12 mouse cellular contexts compared by ENCODE assay signal in the genomic region with DNA sequence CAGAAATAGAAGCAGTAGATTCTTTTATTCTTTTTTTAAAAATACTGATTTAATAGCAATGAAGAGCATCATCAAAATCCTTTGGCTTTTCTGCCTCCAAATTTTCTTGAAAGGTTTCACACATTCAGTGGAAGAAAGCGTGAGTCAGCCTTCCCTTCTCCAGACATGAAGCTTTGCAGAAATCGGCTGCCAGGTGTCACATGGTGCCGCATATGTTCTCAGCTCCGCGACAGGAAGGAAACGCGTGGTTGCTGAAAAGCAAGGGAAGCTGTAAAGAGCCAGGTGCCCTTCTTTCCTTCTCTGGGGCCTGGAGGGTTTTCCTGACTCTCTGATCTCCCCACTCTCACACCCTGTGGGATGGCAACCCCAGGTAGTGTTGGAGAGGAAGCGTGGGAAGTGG.
DNase-seq lines count a peak whose midpoint lies in the region; ATAC-seq and TF ChIP-seq lines count a peak whose summit lies in the region.
"Had no signal": no experiment of that assay in that cellular context is flagged by ENCODE, and none has a peak within 500 bp of the region (broad histone marks: within the 10 kb centered on the region; RNA-seq: fewer than 3 reads in every experiment).

No protein-coding gene starts in this region.

- no peak overlapping the region for H3K9ac ChIP-seq in ES-E14 (ENCODE audit: insufficient read depth, low read depth, low read length, poor library complexity, severe bottlenecking)
- H3K9ac ChIP-seq in heart, embryonic 11.5 days (ENCODE audit: low read depth, low read length): no peak overlapping the region
- no peak overlapping the region for H3K9ac ChIP-seq in heart, embryonic 12.5 days
- H3K9ac ChIP-seq in midbrain, embryonic 16.5 days (ENCODE audit: low read depth, low read length): no peak overlapping the region

- 0 out of 2 replicates have a peak overlapping the region, but pooled peaks have one; percentile 22 for H3K27ac ChIP-seq in ES-E14 (ENCODE audit: insufficient read depth, low read depth, low read length, poor library complexity, severe bottlenecking)
- no peak overlapping the region for H3K27ac ChIP-seq in heart, embryonic 11.5 days (ENCODE audit: low read depth, low read length)
- no peak overlapping the region for H3K27ac ChIP-seq in heart, embryonic 12.5 days (ENCODE audit: poor library complexity, severe bottlenecking)
- no peak overlapping the region for H3K27ac ChIP-seq in midbrain, embryonic 16.5 days (ENCODE audit: low read length)
- H3K27ac ChIP-seq: midbrain, embryonic 10.5 days had no signal

- no peaks in the 10 kb centered on the region for H3K27me3 ChIP-seq in heart, embryonic 11.5 days (ENCODE audit: control insufficient read depth, insufficient read depth, low read length)
- H3K27me3 ChIP-seq in heart, embryonic 12.5 days (replicated peaks): no peaks in the 10 kb centered on the region
- H3K27me3 ChIP-seq in midbrain, embryonic 16.5 days (ENCODE audit: control insufficient read depth, insufficient read depth, low read depth, low read length): no peaks in the 10 kb centered on the region

- no peaks in the 10 kb centered on the region for H3K9me3 ChIP-seq in ES-E14 (ENCODE audit: control insufficient read depth, insufficient read depth, low read depth, low read length)
- H3K9me3 ChIP-seq in heart, embryonic 11.5 days (replicated peaks; ENCODE audit: control insufficient read depth, low read length): no peaks in the 10 kb centered on the region
- H3K9me3 ChIP-seq in heart, embryonic 12.5 days (replicated peaks): peaks cover 6% of the 10 kb centered on the region; the same call in 1 of the 2 replicates
- H3K9me3 ChIP-seq in midbrain, embryonic 16.5 days (replicated peaks; ENCODE audit: control insufficient read depth, low read length, poor library complexity, severe bottlenecking): no peaks in the 10 kb centered on the region
- H3K9me3 ChIP-seq: midbrain, embryonic 10.5 days had no signal

- H3K4me2 ChIP-seq in heart, embryonic 11.5 days: no peak overlapping the region
- no peak overlapping the region for H3K4me2 ChIP-seq in heart, embryonic 12.5 days
- no peak overlapping the region for H3K4me2 ChIP-seq in midbrain, embryonic 16.5 days (ENCODE audit: low read length)

- 67% methylated on average over 8 of the region's 8 CpGs for WGBS in heart, embryonic 11.5 days (ENCODE audit: insufficient replicate concordance)
- 75% methylated on average over 8 of the region's 8 CpGs for WGBS in heart, embryonic 12.5 days
- WGBS in midbrain, embryonic 16.5 days: 86% methylated on average over 8 of the region's 8 CpGs

- H3K4me3 ChIP-seq in ES-E14 (ENCODE audit: insufficient read depth in 1 of 2, low read depth in 1 of 2, low read length in 2 of 2, poor library complexity in 1 of 2, severe bottlenecking in 1 of 2): no peak overlapping the region
- H3K4me3 ChIP-seq in heart, embryonic 11.5 days (ENCODE audit: low read depth, low read length): no peak overlapping the region
- no peak overlapping the region for H3K4me3 ChIP-seq in heart, embryonic 12.5 days
- H3K4me3 ChIP-seq in midbrain, embryonic 16.5 days (ENCODE audit: low read depth, low read length): no peak overlapping the region
- H3K4me3 ChIP-seq: midbrain, embryonic 10.5 days had no signal

- H3K4me1 ChIP-seq in ES-E14 (ENCODE audit: control insufficient read depth in 2 of 2, insufficient read depth in 2 of 2, low read length in 2 of 2, poor library complexity in 1 of 2): peaks cover 0 to 2% of the 10 kb centered on the region in 2 experiments; a peak in 1 of 4 replicates
- no peaks in the 10 kb centered on the region for H3K4me1 ChIP-seq in heart, embryonic 11.5 days (ENCODE audit: control insufficient read depth, insufficient read depth, low read length)
- no peaks in the 10 kb centered on the region for H3K4me1 ChIP-seq in heart, embryonic 12.5 days (replicated peaks)
- no peaks in the 10 kb centered on the region for H3K4me1 ChIP-seq in midbrain, embryonic 16.5 days (ENCODE audit: control insufficient read depth, insufficient read depth, low read length)

- H3K36me3 ChIP-seq in ES-E14 (ENCODE audit: control insufficient read depth, insufficient read depth, low read length, poor library complexity, severe bottlenecking): no peaks in the 10 kb centered on the region; the same call in 1 of the 2 replicates
- no peaks in the 10 kb centered on the region for H3K36me3 ChIP-seq in heart, embryonic 11.5 days (ENCODE audit: control insufficient read depth, insufficient read depth, low read length)
- no peaks in the 10 kb centered on the region for H3K36me3 ChIP-seq in heart, embryonic 12.5 days
- H3K36me3 ChIP-seq in midbrain, embryonic 16.5 days (ENCODE audit: control insufficient read depth, insufficient read depth, low read length): no peaks in the 10 kb centered on the region
- H3K36me3 ChIP-seq: midbrain, embryonic 10.5 days had no signal

- in situ Hi-C loops in ES-E14 (cut with MboI; ENCODE audit: low sequenced_read_pairs in 2 of 2, unreplicated experiment in 2 of 2): no loop called here

- DNase-seq in ES-E14 (ENCODE audit: low read depth, low spot score) (no peak), R1 (ENCODE audit: low read depth, low spot score) (peak; percentile 7)
- peak; percentile 68 for DNase-seq in layer of hippocampus, adult 11-12 months (ENCODE audit: low spot score)
- DNase-seq in left cerebral cortex, adult 9 months (ENCODE audit: low spot score in 2 of 2): peak; percentile 70 to 89
- DNase-seq in neural tube, embryonic 10.5 days (ENCODE audit: extremely low spot score, low spot score): no peak
- DNase-seq: gastrocnemius, postnatal 14 days; heart, postnatal 36 days; kidney, adult 11 months had no signal

- no peak for ATAC-seq in heart, embryonic 11.5 days (replicated peaks; ENCODE audit: insufficient number of reproducible peaks, low FRiP score, low TSS enrichment)
- no peak for ATAC-seq in heart, embryonic 12.5 days (ENCODE audit: insufficient number of reproducible peaks, low FRiP score)
- ATAC-seq in midbrain, embryonic 16.5 days: no peak

TF ChIP-seq in ES-E14, 5 proteins besides CTCF, POLR2A, EP300 and RAD21:
- TF ChIP-seq HCFC1 (IDR thresholded peaks at IDR 0.05; ENCODE audit: borderline replicate concordance, insufficient read depth, low read length): no peak
- no peak for TF ChIP-seq ZNF384 (IDR thresholded peaks at IDR 0.05; ENCODE audit: low read depth, low read length)
- no peak for TF ChIP-seq MAFK (IDR thresholded peaks at IDR 0.05; ENCODE audit: insufficient read depth, low read depth, low read length)
- no peak for TF ChIP-seq ZC3H11A (IDR thresholded peaks at IDR 0.05; ENCODE audit: borderline replicate concordance, low read depth, low read length)
- no peak for TF ChIP-seq CHD2 (IDR thresholded peaks at IDR 0.05; ENCODE audit: low read depth, low read length)
TF ChIP-seq in ES-E14: peak in this region for 0.

Comparison
In these comparisons a context has a peak if more than half of its experiments do, and no peak if none do; other contexts are left out.
1. DNase-seq: peak in R1 (single experiment), layer of hippocampus, adult 11-12 months (single experiment) and left cerebral cortex, adult 9 months (2 of 2); none in ES-E14 (single experiment) and neural tube, embryonic 10.5 days (single experiment).